Mouse (Mus musculus) limb, embryonic 10.5 days (tissue): ENCODE data around the gene Stub1. TPM values are rescaled to one million over a fixed set of nuclear protein-coding genes. Genes with fewer than 3 reads are reported as not detected.

Experiments used
- DNase-seq: peaks from one replicate; pipeline ENCODE4 v3.0.0-alpha.2; 2017; ENCODE audit warnings: low spot score
- H3K27ac ChIP-seq: fragments of 300-500 bp; sonication (generic); 2 replicates; pipeline ENCODE4 v1.5.1; 2016; ENCODE audit warnings: mild to moderate bottlenecking
- H3K27me3 ChIP-seq: fragments of 300-500 bp; sonication (generic); 2 replicates; pipeline ENCODE4 v1.6.1; 2016; ENCODE audit warnings: low read depth, mild to moderate bottlenecking; ENCODE audit not compliant: poor library complexity, severe bottlenecking
- H3K36me3 ChIP-seq: fragments of 300-500 bp; sonication (generic); 2 replicates; pipeline ENCODE4 v1.6.1; 2016; ENCODE audit warnings: mild to moderate bottlenecking, moderate library complexity
- H3K4me1 ChIP-seq: fragments of 300-500 bp; sonication (generic); 2 replicates; pipeline ENCODE4 v1.6.1; 2016
- H3K4me3 ChIP-seq: fragments of 300-500 bp; sonication (generic); 2 replicates; pipeline ENCODE4 v1.5.1; 2016; ENCODE audit warnings: mild to moderate bottlenecking, moderate library complexity
- H3K9me3 ChIP-seq: fragments of 300-500 bp; sonication (generic); replicated peaks from 2 replicates; pipeline ENCODE4 v1.6.1; 2016; ENCODE audit warnings: mild to moderate bottlenecking
- WGBS: fragments of 180-500 bp; shearing (Covaris S2); methylation state at CpG from one replicate; pipeline ENCODE4 v1.1.7; 2016; 5-methylcytosine and 5-hydroxymethylcytosine counted together
- polyA plus RNA-seq: library from polyadenylated mRNA; unstranded; fragments of >200 nt; fragmentation: Nextera tagmentation; extraction: Ambion mirVana; gene quantifications from 2 replicates; pipeline ENCODE4 v1.2.1, GENCODE M21; 2016

The Stub1 gene
- polyA plus RNA-seq, 1 experiment from 2014 or later = 408 TPM

GRCm38 (mm10) chr17:25796951-25797369 lies 36.2 kb downstream of the Stub1 start, which contains the start of gene Metrn:
Gene Metrn (minus strand): TSS chr17:25797136.
- H3K36me3 ChIP-seq = peaks cover 27% of the 10 kb centered on the region
- DNase-seq = peak; percentile 93
- H3K27me3 ChIP-seq = peaks cover 8% of the 10 kb centered on the region
- peak within 1 kb of the TSS; percentile 87 for H3K4me3 ChIP-seq
- no peaks in the 10 kb centered on the region for H3K9me3 ChIP-seq
- WGBS = under 1% methylated on average over 35 of the region's 35 CpGs
- peaks cover 55% of the 10 kb centered on the region for H3K4me1 ChIP-seq
- H3K27ac ChIP-seq = peak within 1 kb of the TSS; percentile 91

GRCm38 (mm10) chr17:25796211-25796771 lies 36.9 kb downstream of the Stub1 start:
- Histone ChIP-seq H3K4me1 (peaks cover 62% of the 10 kb centered on the region), H3K9me3 (no peaks in the 10 kb centered on the region), H3K27me3 (peaks cover 2% of the 10 kb centered on the region; the same call in 1 of the 2 replicates), H3K4me3 (peak overlapping the region; percentile 87), H3K27ac (peak overlapping the region; percentile 91), H3K36me3 (peaks cover 27% of the 10 kb centered on the region)
- WGBS = under 1% methylated on average over 37 of the region's 37 CpGs
- peak; percentile 61 for DNase-seq

DNA sequence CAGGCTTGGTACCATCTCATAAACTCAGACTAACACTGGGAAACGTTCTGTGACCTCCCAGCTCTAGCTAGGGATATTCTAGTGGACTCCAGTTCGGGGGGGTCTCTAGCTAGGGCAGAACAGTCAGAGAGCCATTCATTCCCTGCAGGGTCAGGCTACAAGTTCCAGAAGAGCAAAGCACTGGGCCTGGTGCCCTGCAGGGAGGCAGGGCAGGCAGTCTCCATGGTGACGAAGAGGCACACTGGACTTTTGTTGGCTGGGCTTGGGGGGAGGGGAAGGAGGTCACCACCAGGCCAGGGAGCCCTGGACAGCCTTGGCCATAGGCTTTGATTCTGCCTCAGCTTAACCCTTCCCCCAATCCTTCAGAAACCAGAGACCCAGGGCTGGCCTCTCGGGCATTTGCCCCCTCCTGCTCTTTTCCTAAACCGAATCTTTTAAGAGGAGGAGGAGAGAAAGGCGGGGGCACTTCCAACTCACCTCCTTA lies 37.6 kb downstream of the Stub1 start, which contains the start of gene AC134908.4:
Gene AC134908.4, minus strand, starts transcription at position 51 of the 484 bp plus-strand sequence.
- no peaks in the 10 kb centered on the region for H3K9me3 ChIP-seq
- 2% methylated on average over 6 of the region's 6 CpGs for WGBS
- H3K4me1 ChIP-seq = peaks cover 68% of the 10 kb centered on the region
- H3K36me3 ChIP-seq = peaks cover 28% of the 10 kb centered on the region
- H3K27ac ChIP-seq = peak within 1 kb of the TSS; percentile 91
- H3K27me3 ChIP-seq = no peaks in the 10 kb centered on the region
- peak within 1 kb of the TSS; percentile 87 for H3K4me3 ChIP-seq
- DNase-seq = peak; percentile 77

DNA sequence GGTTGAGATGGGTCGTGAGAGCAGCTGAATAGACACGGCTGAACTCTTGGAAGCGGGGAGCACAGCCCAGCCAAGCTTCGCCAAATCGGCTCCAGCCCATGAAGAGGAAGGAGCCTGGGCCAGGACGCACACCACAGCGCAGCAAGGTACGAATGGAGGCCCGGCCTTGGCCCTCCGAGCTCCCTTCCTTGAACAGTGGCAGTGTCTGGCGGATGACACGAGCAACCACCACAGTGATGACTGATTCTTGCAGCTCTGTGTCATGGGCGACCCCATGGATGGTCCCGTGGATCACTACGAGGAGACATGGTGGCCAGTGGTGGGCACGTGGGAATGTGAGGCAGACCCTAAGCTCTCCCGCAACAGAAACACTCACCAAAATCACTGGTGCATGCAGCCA lies 38.2 kb downstream of the Stub1 start:
- H3K27ac ChIP-seq = peak overlapping the region; percentile 91
- DNase-seq = no peak
- H3K4me1 ChIP-seq = peaks cover 70% of the 10 kb centered on the region
- peaks cover 30% of the 10 kb centered on the region for H3K36me3 ChIP-seq
- H3K9me3 ChIP-seq = no peaks in the 10 kb centered on the region
- H3K27me3 ChIP-seq = no peaks in the 10 kb centered on the region
- WGBS = 87% methylated on average over 17 of the region's 17 CpGs
- H3K4me3 ChIP-seq = peak overlapping the region; percentile 87

DNA sequence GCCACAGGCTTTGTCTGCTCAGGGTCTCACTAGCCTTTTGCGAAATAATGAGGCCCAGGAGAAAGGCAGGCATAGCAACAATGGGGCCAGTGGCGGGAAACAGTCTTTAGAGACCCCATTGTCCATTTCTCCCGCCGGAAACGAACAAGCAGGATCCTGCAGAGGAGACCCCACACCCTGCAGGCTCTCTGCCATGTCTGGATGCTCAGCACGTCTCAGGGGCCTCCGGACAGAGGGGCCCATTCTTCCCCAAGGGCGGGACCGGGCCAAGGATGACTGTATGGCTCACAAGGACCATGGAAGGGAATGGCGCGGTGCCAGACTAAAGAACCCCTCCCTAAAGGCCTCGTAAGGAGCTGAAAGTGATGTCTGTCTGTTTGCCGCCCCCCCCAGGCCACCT lies 39.0 kb downstream of the Stub1 start:
- H3K27me3 ChIP-seq = no peaks in the 10 kb centered on the region
- H3K9me3 ChIP-seq = no peaks in the 10 kb centered on the region
- H3K27ac ChIP-seq = peak overlapping the region; percentile 15; the same call in 1 of the 2 replicates
- peaks cover 70% of the 10 kb centered on the region for H3K4me1 ChIP-seq
- no peak for DNase-seq
- 84% methylated on average over 13 of the region's 13 CpGs for WGBS
- H3K4me3 ChIP-seq = peak overlapping the region; percentile 87; the same call in 1 of the 2 replicates
- peaks cover 38% of the 10 kb centered on the region for H3K36me3 ChIP-seq

GRCm38 (mm10) chr17:25792615-25793014 lies 40.6 kb downstream of the Stub1 start, which contains the start of gene Fam173a:
Gene Fam173a (minus strand): TSS chr17:25792901.
- peak; percentile 75 for DNase-seq
- 2% methylated on average over 14 of the region's 14 CpGs for WGBS
- peak within 1 kb of the TSS; percentile 74 for H3K4me3 ChIP-seq
- H3K27me3 ChIP-seq = no peaks in the 10 kb centered on the region
- H3K36me3 ChIP-seq = peaks cover 52% of the 10 kb centered on the region
- peak within 1 kb of the TSS; percentile 91 for H3K27ac ChIP-seq
- H3K4me1 ChIP-seq = peaks cover 68% of the 10 kb centered on the region
- H3K9me3 ChIP-seq = no peaks in the 10 kb centered on the region

DNA sequence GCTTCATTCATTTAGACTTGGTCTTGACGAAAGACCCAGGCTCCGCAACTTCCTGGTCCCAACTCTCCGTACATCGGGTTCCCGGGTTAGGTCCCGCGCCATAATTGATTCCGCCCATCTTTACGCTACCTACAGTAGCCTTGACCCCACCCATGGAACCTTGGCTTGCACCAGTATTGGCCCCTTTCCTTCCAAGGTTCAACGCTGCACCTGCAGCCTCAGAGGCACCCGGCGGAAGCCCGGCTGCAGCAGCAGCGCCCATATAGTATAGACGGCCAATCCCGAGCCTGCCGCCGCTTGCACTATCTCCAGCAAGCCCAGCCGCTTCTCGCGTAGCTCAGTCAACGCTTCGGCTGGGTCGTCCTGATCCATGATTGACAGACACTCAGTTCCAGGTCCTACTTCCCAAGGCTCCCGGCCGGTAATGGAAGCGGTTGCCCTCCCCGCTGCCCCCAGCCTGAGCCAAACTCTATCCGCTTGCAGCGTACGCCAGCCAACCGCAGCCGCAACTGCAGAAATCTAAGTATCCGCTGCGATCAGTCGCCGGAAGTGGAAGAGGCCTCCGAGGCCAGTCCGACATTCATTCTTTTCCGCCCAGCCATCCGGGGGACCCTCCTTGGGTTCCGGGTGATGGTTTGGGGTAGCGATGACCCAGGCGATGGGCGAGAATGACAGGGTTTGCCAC lies 41.2 kb downstream of the Stub1 start:
- peaks cover 62% of the 10 kb centered on the region for H3K4me1 ChIP-seq

DNA sequence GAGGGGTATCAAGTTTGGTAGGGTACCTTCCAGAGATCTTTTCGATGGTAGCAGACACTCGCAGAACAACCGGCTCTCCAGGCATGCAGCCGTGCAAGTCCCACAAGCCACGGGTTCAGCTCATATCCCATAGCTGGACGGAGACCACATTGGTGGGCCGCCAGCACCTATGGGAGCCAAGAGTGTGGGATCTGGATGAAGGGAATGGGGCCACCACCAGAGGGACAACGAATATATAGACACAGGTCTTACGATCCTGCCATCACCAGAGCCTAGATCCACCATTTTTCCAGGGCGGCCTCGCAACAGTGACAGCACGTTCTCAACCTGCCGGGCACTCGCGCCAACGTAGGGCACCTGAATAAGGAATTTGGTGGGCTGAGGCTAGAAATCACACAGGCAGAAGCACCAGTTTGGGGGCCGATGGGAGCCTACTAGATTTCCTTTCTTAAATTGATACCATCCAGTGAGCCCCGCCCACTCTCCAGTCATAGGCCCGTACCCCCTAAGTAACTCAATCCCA lies 41.8 kb downstream of the Stub1 start:
- 32% methylated on average over 19 of the region's 19 CpGs for WGBS
- peak; percentile 52 for DNase-seq
- H3K27ac ChIP-seq = peak overlapping the region; percentile 91
- peaks cover 58% of the 10 kb centered on the region for H3K4me1 ChIP-seq
- peak overlapping the region; percentile 74 for H3K4me3 ChIP-seq
- no peaks in the 10 kb centered on the region for H3K27me3 ChIP-seq
- H3K9me3 ChIP-seq = no peaks in the 10 kb centered on the region
- peaks cover 58% of the 10 kb centered on the region for H3K36me3 ChIP-seq

More for the DNA sequence above, 41.2 kb downstream of the Stub1 start:
- Histone ChIP-seq H3K9me3 (no peaks in the 10 kb centered on the region), H3K36me3 (peaks cover 58% of the 10 kb centered on the region), H3K4me3 (peak overlapping the region; percentile 74), H3K27me3 (no peaks in the 10 kb centered on the region), H3K27ac (peak overlapping the region; percentile 91)
- peak; percentile 89 for DNase-seq
- under 1% methylated on average over 45 of the region's 45 CpGs for WGBS

GRCm38 (mm10) chr17:25786781-25787504 lies 46.3 kb downstream of the Stub1 start:
- Histone ChIP-seq H3K36me3 (peaks cover 55% of the 10 kb centered on the region), H3K9me3 (no peaks in the 10 kb centered on the region), H3K4me3 (0 out of 2 replicates have a peak overlapping the region, but pooled peaks have one; percentile 6), H3K4me1 (peaks cover 44% of the 10 kb centered on the region), H3K27me3 (no peaks in the 10 kb centered on the region), H3K27ac (no peak overlapping the region; the same call in 1 of the 2 replicates)
- no peak for DNase-seq
- WGBS = 93% methylated on average over 9 of the region's 9 CpGs

DNA sequence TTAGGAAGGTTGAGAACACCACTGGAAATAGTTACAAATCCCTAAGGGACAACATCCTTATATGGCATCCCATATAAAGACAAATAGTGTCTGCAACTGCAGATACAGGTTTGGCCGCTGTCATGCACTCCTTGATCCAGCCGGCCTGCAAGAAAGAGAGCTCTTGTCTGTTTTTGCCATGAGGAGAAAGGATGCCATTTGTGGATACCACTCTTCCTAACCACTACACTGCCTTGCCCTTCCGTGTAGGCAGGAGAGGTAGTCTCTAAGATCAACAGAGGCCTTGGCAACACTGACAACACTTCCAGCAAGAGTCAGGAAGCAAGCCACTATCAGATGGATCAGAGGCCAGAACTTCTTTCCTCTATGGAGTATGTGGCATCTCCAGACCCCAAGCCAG lies 46.9 kb downstream of the Stub1 start, which contains the start of gene Ccdc78:
Gene Ccdc78, plus strand, starts transcription at position 301 of the 400 bp plus-strand sequence.
- Histone ChIP-seq H3K27me3 (no peaks in the 10 kb centered on the region), H3K27ac (peak within 1 kb of the TSS; percentile 95), H3K9me3 (no peaks in the 10 kb centered on the region), H3K4me3 (peak within 1 kb of the TSS; percentile 79), H3K36me3 (peaks cover 61% of the 10 kb centered on the region), H3K4me1 (peaks cover 38% of the 10 kb centered on the region)
- no peak for DNase-seq
- 88% methylated on average over 3 of the region's 3 CpGs for WGBS

DNA sequence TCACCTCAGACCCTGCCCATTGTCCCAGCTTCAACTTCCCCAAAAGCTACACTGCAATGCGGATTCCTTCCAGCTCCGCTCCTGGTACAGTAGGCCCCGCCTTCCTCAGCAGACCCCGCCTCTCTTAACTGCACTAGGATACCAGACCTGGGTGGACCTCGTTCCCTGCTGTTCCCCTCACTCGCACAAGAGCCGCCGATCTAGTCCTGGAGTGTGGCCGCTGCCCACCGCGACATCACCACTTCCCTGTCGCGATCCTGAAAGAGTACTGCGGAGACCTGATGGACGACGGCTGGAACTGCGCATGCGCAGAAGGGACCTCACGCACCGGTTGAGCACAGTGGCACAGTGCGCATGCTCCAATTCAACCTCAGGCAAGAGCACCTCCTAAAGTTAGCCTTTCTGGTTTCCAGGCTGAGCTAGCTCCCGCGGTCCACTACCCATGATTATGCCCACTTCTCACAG lies 47.9 kb downstream of the Stub1 start, which contains the start of gene Haghl:
Gene Haghl, minus strand, starts transcription at position 393 of the 465 bp plus-strand sequence.
- Histone ChIP-seq H3K4me1 (peaks cover 30% of the 10 kb centered on the region), H3K27ac (peak within 1 kb of the TSS; percentile 95), H3K4me3 (peak within 1 kb of the TSS; percentile 79), H3K27me3 (no peaks in the 10 kb centered on the region), H3K9me3 (no peaks in the 10 kb centered on the region), H3K36me3 (peaks cover 68% of the 10 kb centered on the region)
- under 1% methylated on average over 23 of the region's 23 CpGs for WGBS
- DNase-seq = peak; percentile 99
